Comparison of ENCODE assay signal across 16 mouse cellular contexts in genomic region chr1:159423694-159424093, GRCm38 (mm10).
A peak's percentile ranks its signal among the peaks of the same experiment; 100 is the strongest.
DNase-seq lines count a peak whose midpoint lies in the region.
"Had no signal": no experiment of that assay in that cellular context is flagged by ENCODE, and none has a peak within 500 bp of the region (broad histone marks: within the 10 kb centered on the region; RNA-seq: fewer than 3 reads in every experiment).

No protein-coding gene starts in this region.

- intact Hi-C loops in left cerebral cortex, postnatal 36 days (cut with DNase I), result no loop called here

- DNase-seq in frontal cortex, adult 2 months (ENCODE audit: extremely low spot score in 1 of 2, low spot score in 1 of 2), result peak; percentile 54 to 72
- DNase-seq in frontal cortex, postnatal 25 days (ENCODE audit: low spot score in 2 of 2), result no peak
- DNase-seq in right cerebral cortex, adult 2 months (ENCODE audit: low spot score in 2 of 2), result peak; percentile 62 to 63
- no peak for DNase-seq in right cerebral cortex, postnatal 25 days
- peak; percentile 31 to 37 for DNase-seq in left cerebral cortex, postnatal 36 days (ENCODE audit: low spot score in 2 of 2)
- DNase-seq in spleen, postnatal 14 days (ENCODE audit: low spot score in 2 of 2), result no peak
- DNase-seq in lung, postnatal 4 days, result no peak
- DNase-seq: adrenal gland, postnatal 10 days; cerebellum, adult 11 months; cerebellum, adult 9-10 months; forebrain, postnatal 0 days; heart, adult 2 months; kidney, adult 9 months; kidney, postnatal 10 days; layer of hippocampus, postnatal 36 days; thymus, postnatal 14 days had no signal

Comparison
In these comparisons a context has a peak if more than half of its experiments do, and no peak if none do; other contexts are left out.
1. DNase-seq: peak in frontal cortex, adult 2 months (2 of 2), right cerebral cortex, adult 2 months (2 of 2) and left cerebral cortex, postnatal 36 days (2 of 2); none in frontal cortex, postnatal 25 days (0 of 2), right cerebral cortex, postnatal 25 days (single experiment), spleen, postnatal 14 days (0 of 2) and lung, postnatal 4 days (0 of 2).